Mouse (Mus musculus) forebrain, embryonic 11.5 days (tissue): ENCODE measurements at regions not wholly inside any gene's neighbourhood (a gene's known extent, or its start where the extent isn't known, plus 50 kb on each side); places are given as distances from the start of the nearest gene placed in this dataset.
A peak's percentile ranks its signal among the peaks of the same experiment; 100 is the strongest.

Experiments used
- ATAC-seq: fragments of 200-750 bp; cut with Nextera tagmentation; replicated peaks from 2 replicates; pipeline ENCODE4 v1.8.0; 2017; ENCODE audit warnings: moderate TSS enrichment; ENCODE audit not compliant: low FRiP score
- DNase-seq: peaks from one replicate; pipeline ENCODE4 v3.0.0-alpha.2; 2017; ENCODE audit warnings: low spot score
- H3K27ac ChIP-seq: fragments of 300-500 bp; sonication (generic); 2 replicates; pipeline ENCODE4 v1.5.1; 2014; ENCODE audit warnings: low read depth, low read length
- H3K27me3 ChIP-seq: fragments of 300-500 bp; sonication (generic); 2 replicates; pipeline ENCODE4 v1.6.1; 2014; ENCODE audit warnings: mild to moderate bottlenecking, low read length, mixed read lengths; ENCODE audit not compliant: control insufficient read depth, insufficient read depth
- H3K36me3 ChIP-seq: fragments of 300-500 bp; sonication (generic); 2 replicates; pipeline ENCODE4 v1.6.1; 2014; ENCODE audit warnings: mild to moderate bottlenecking, low read length, moderate library complexity, mixed read lengths; ENCODE audit not compliant: control insufficient read depth, insufficient read depth
- H3K4me1 ChIP-seq: fragments of 300-500 bp; sonication (generic); replicated peaks from 2 replicates; pipeline ENCODE4 v1.6.1; 2014; ENCODE audit warnings: low read length, mixed read lengths; ENCODE audit not compliant: control insufficient read depth, insufficient read depth
- H3K4me2 ChIP-seq: fragments of 300-500 bp; sonication (generic); 2 replicates; pipeline ENCODE4 v1.6.1; 2014; ENCODE audit warnings: low read depth, mild to moderate bottlenecking, low read length, moderate library complexity, mixed read lengths; ENCODE audit not compliant: severe bottlenecking
- H3K4me3 ChIP-seq: fragments of 300-500 bp; sonication (generic); 2 replicates; pipeline ENCODE4 v1.5.1; 2014; ENCODE audit warnings: low read depth, low read length
- H3K9ac ChIP-seq: fragments of 300-500 bp; sonication (generic); 2 replicates; pipeline ENCODE4 v1.6.1; 2014; ENCODE audit warnings: low read length
- H3K9me3 ChIP-seq: fragments of 300-500 bp; sonication (generic); 2 replicates; pipeline ENCODE4 v1.6.1; 2016; ENCODE audit warnings: low read length, mixed read lengths; ENCODE audit not compliant: control insufficient read depth
- WGBS: fragments of 180-500 bp; shearing (Covaris S2); extraction: QIAGEN DNeasy Blood & Tissue Kit; methylation state at CpG from one replicate; pipeline ENCODE4 v1.1.7; 2014; 5-methylcytosine and 5-hydroxymethylcytosine counted together

- no peak overlapping the region for H3K4me2 ChIP-seq
- no peaks in the 10 kb centered on the region for H3K9me3 ChIP-seq
- no peaks in the 10 kb centered on the region for H3K27me3 ChIP-seq
- no peak overlapping the region for H3K4me3 ChIP-seq
- peak; percentile 38 for DNase-seq
- H3K36me3 ChIP-seq = no peaks in the 10 kb centered on the region
- no peak for ATAC-seq
- no peaks in the 10 kb centered on the region for H3K4me1 ChIP-seq
- WGBS = 83% methylated on average over 10 of the region's 10 CpGs
- no peak overlapping the region for H3K27ac ChIP-seq
- no peak overlapping the region for H3K9ac ChIP-seq
These were observed 266.8 kb upstream of the Zfp637 start for GRCm38 (mm10) chr6:117574146-117574545.

- no peaks in the 10 kb centered on the region for H3K4me1 ChIP-seq
- H3K4me2 ChIP-seq = no peak overlapping the region
- DNase-seq = peak; percentile 41
- no peaks in the 10 kb centered on the region for H3K9me3 ChIP-seq
- H3K9ac ChIP-seq = no peak overlapping the region
- ATAC-seq = no peak
- WGBS = 93% methylated on average over 5 of the region's 5 CpGs
- H3K4me3 ChIP-seq = no peak overlapping the region
- H3K27ac ChIP-seq = no peak overlapping the region
- no peaks in the 10 kb centered on the region for H3K27me3 ChIP-seq
- H3K36me3 ChIP-seq = no peaks in the 10 kb centered on the region
These were observed 265.9 kb upstream of the Zfp637 start for GRCm38 (mm10) chr6:117575057-117575456.

- Histone ChIP-seq H3K9ac (no peak overlapping the region), H3K4me3 (no peak overlapping the region), H3K36me3 (no peaks in the 10 kb centered on the region), H3K4me2 (no peak overlapping the region), H3K27me3 (no peaks in the 10 kb centered on the region), H3K4me1 (no peaks in the 10 kb centered on the region), H3K9me3 (no peaks in the 10 kb centered on the region), H3K27ac (no peak overlapping the region)
- WGBS = 92% methylated on average over 9 of the region's 9 CpGs
- ATAC-seq = no peak
- peak; percentile 8 for DNase-seq
These were observed 265.0 kb upstream of the Zfp637 start for GRCm38 (mm10) chr6:117576021-117576420.

GRCm38 (mm10) chr6:117577539-117578521, 263.1 kb upstream of the Zfp637 start:
- H3K4me2 ChIP-seq = no peak overlapping the region
- WGBS = 86% methylated on average over 10 of the region's 10 CpGs
- DNase-seq (no peak), ATAC-seq (no peak)
- H3K9me3 ChIP-seq = no peaks in the 10 kb centered on the region
- no peak overlapping the region for H3K4me3 ChIP-seq
- no peaks in the 10 kb centered on the region for H3K36me3 ChIP-seq
- H3K4me1 ChIP-seq = no peaks in the 10 kb centered on the region
- no peaks in the 10 kb centered on the region for H3K27me3 ChIP-seq
- H3K27ac ChIP-seq = no peak overlapping the region
- no peak overlapping the region for H3K9ac ChIP-seq

GRCm38 (mm10) chr6:117580951-117581350, 260.0 kb upstream of the Zfp637 start:
- Histone ChIP-seq H3K4me2 (no peak overlapping the region), H3K9ac (no peak overlapping the region), H3K4me1 (no peaks in the 10 kb centered on the region), H3K4me3 (no peak overlapping the region), H3K36me3 (no peaks in the 10 kb centered on the region), H3K27ac (no peak overlapping the region), H3K9me3 (no peaks in the 10 kb centered on the region), H3K27me3 (no peaks in the 10 kb centered on the region)
- no peak for DNase-seq
- WGBS = 80% methylated on average over 2 of the region's 2 CpGs
- no peak for ATAC-seq

- no peak overlapping the region for H3K4me3 ChIP-seq
- H3K27ac ChIP-seq = no peak overlapping the region
- no peak overlapping the region for H3K4me2 ChIP-seq
- H3K27me3 ChIP-seq = no peaks in the 10 kb centered on the region
- H3K9me3 ChIP-seq = no peaks in the 10 kb centered on the region
- no peak for ATAC-seq
- no peaks in the 10 kb centered on the region for H3K4me1 ChIP-seq
- peak; percentile 27 for DNase-seq
- no peak overlapping the region for H3K9ac ChIP-seq
- H3K36me3 ChIP-seq = no peaks in the 10 kb centered on the region
- 94% methylated on average over 11 of the region's 11 CpGs for WGBS
These were observed 257.9 kb upstream of the Zfp637 start for GRCm38 (mm10) chr6:117583121-117583520.

DNA sequence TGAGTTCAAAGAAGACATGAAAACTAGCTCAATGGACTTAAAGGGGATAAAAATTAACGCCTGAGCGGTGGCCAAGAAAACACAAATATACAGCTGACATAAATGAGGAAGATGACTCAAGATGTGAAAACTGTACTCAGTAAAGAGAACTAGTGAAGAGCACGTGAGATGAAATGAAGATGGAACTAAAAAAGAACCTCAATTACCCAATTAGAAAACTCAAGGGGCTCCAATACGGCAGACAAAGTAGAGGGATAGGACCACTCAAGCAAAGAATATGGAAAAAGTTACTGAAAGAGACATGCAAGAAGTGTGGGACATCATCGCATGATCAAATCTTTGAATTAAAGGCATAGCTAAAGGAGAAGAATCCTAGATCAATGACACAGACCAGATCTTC, 256.4 kb upstream of the Zfp637 start:
- Histone ChIP-seq H3K4me1 (no peaks in the 10 kb centered on the region), H3K36me3 (no peaks in the 10 kb centered on the region), H3K9me3 (no peaks in the 10 kb centered on the region), H3K27me3 (no peaks in the 10 kb centered on the region), H3K4me3 (no peak overlapping the region), H3K4me2 (no peak overlapping the region), H3K27ac (no peak overlapping the region), H3K9ac (no peak overlapping the region)
- WGBS = 90% methylated on average over 5 of the region's 5 CpGs
- no peak for ATAC-seq
- no peak for DNase-seq

GRCm38 (mm10) chr6:117596166-117596840, 244.7 kb upstream of the Zfp637 start:
- Histone ChIP-seq H3K9me3 (no peaks in the 10 kb centered on the region), H3K9ac (no peak overlapping the region), H3K27ac (no peak overlapping the region), H3K4me1 (no peaks in the 10 kb centered on the region), H3K4me3 (no peak overlapping the region), H3K4me2 (no peak overlapping the region), H3K27me3 (no peaks in the 10 kb centered on the region), H3K36me3 (no peaks in the 10 kb centered on the region)
- DNase-seq (no peak), ATAC-seq (no peak)
- 89% methylated on average over 8 of the region's 8 CpGs for WGBS
